Mouse (Mus musculus) heart, postnatal 36 days (tissue): ENCODE measurements at regions not wholly inside any gene's neighbourhood (a gene's known extent, or its start where the extent isn't known, plus 50 kb on each side); places are given as distances from the start of the nearest gene placed in this dataset.

Experiments
- DNase-seq, 2 experiments: peaks; one replicate each; pipeline ENCODE4 v3.0.0; 2021 to 2022
- intact Hi-C: fragments of 180-260 bp; cut with DNase I; formaldehyde crosslinking; loops from one replicate; pipeline ENCODE4 v1.15.1; 2025

- DNase-seq = no peak
- intact Hi-C loops = no loop called here
These were observed 58.3 kb upstream of the Ccdc39 start for GRCm38 (mm10) chr3:33902431-33902830.

- intact Hi-C loops = no loop called here
- no peak for DNase-seq
These were observed 59.2 kb upstream of the Ccdc39 start for GRCm38 (mm10) chr3:33903326-33903725.

- intact Hi-C loops = no loop called here
- no peak for DNase-seq
These were observed 59.7 kb upstream of the Ccdc39 start for GRCm38 (mm10) chr3:33903816-33904215.

- DNase-seq = no peak
- intact Hi-C loops = no loop called here
These were observed 61.0 kb upstream of the Ccdc39 start for GRCm38 (mm10) chr3:33904854-33905678.

GRCm38 (mm10) chr3:33905679-33906007 lies 61.5 kb upstream of the Ccdc39 start:
- intact Hi-C loops = no loop called here
- DNase-seq = no peak

- intact Hi-C loops = no loop called here
- DNase-seq = no peak
These were observed 63.0 kb upstream of the Ccdc39 start for GRCm38 (mm10) chr3:33907061-33907460.

- intact Hi-C loops = no loop called here
- DNase-seq = no peak
These were observed 67.4 kb upstream of the Ccdc39 start for GRCm38 (mm10) chr3:33911559-33911958.

GRCm38 (mm10) chr3:33913470-33913869 lies 69.4 kb upstream of the Ccdc39 start:
- intact Hi-C loops = no loop called here
- no peak for DNase-seq

GRCm38 (mm10) chr3:33914386-33914785 lies 70.3 kb upstream of the Ccdc39 start:
- intact Hi-C loops = no loop called here
- no peak for DNase-seq

GRCm38 (mm10) chr3:33915777-33916176 lies 71.7 kb upstream of the Ccdc39 start:
- intact Hi-C loops = no loop called here
- no peak for DNase-seq

GRCm38 (mm10) chr3:33916318-33916717 lies 72.2 kb upstream of the Ccdc39 start:
- intact Hi-C loops = no loop called here
- DNase-seq = no peak

- intact Hi-C loops = no loop called here
- no peak for DNase-seq
These were observed 72.7 kb upstream of the Ccdc39 start for GRCm38 (mm10) chr3:33916818-33917217.

- intact Hi-C loops = loop anchor here (1.0 kb wide), 1 partner anchor 94 kb away; no protein-coding TSS in a partner anchor
- peak; percentile 60 to 79 for DNase-seq
These were observed 74.7 kb upstream of the Ccdc39 start for GRCm38 (mm10) chr3:33918785-33919184.

GRCm38 (mm10) chr3:33925072-33925471 lies 81.0 kb upstream of the Ccdc39 start:
- DNase-seq = no peak
- intact Hi-C loops = no loop called here

GRCm38 (mm10) chr3:33955064-33955463 lies 64.7 kb upstream of the Fxr1 start:
- DNase-seq = no peak
- intact Hi-C loops = loop anchor here (5.0 to 10.0 kb wide), 5 partner anchors 130 to 1530 kb away; partner anchors contain the start of gene Dnajc19

GRCm38 (mm10) chr3:33955854-33956624 lies 63.7 kb upstream of the Fxr1 start:
- intact Hi-C loops = loop anchor here (1.0 to 10.0 kb wide), 6 partner anchors 129 to 1529 kb away; partner anchors contain the start of gene Dnajc19

GRCm38 (mm10) chr3:33956625-33957023 lies 63.1 kb upstream of the Fxr1 start:
- no peak for DNase-seq
- intact Hi-C loops = loop anchor here (1.0 to 10.0 kb wide), 6 partner anchors 128 to 1528 kb away; partner anchors contain the start of gene Dnajc19

More at GRCm38 (mm10) chr3:33955854-33956624, 63.7 kb upstream of the Fxr1 start:
- DNase-seq = peak; percentile 60 to 71

- DNase-seq = no peak
- intact Hi-C loops = loop anchor here (5.0 to 10.0 kb wide), 5 partner anchors 127 to 1527 kb away; partner anchors contain the start of gene Dnajc19
These were observed 62.1 kb upstream of the Fxr1 start for GRCm38 (mm10) chr3:33957676-33958075.

GRCm38 (mm10) chr3:33958216-33958615 lies 61.5 kb upstream of the Fxr1 start:
- intact Hi-C loops = loop anchor here (5.0 to 10.0 kb wide), 5 partner anchors 127 to 1527 kb away; partner anchors contain the start of gene Dnajc19
- no peak for DNase-seq

- no peak for DNase-seq
- intact Hi-C loops = no loop called here
These were observed 59.5 kb upstream of the Fxr1 start for GRCm38 (mm10) chr3:33960211-33960610.

GRCm38 (mm10) chr3:33962938-33963337 lies 56.8 kb upstream of the Fxr1 start:
- intact Hi-C loops = no loop called here

More at GRCm38 (mm10) chr3:33962938-33963337, 56.8 kb upstream of the Fxr1 start:
- no peak for DNase-seq
